11 mouse cellular contexts compared by ENCODE assay signal in the genomic region with DNA sequence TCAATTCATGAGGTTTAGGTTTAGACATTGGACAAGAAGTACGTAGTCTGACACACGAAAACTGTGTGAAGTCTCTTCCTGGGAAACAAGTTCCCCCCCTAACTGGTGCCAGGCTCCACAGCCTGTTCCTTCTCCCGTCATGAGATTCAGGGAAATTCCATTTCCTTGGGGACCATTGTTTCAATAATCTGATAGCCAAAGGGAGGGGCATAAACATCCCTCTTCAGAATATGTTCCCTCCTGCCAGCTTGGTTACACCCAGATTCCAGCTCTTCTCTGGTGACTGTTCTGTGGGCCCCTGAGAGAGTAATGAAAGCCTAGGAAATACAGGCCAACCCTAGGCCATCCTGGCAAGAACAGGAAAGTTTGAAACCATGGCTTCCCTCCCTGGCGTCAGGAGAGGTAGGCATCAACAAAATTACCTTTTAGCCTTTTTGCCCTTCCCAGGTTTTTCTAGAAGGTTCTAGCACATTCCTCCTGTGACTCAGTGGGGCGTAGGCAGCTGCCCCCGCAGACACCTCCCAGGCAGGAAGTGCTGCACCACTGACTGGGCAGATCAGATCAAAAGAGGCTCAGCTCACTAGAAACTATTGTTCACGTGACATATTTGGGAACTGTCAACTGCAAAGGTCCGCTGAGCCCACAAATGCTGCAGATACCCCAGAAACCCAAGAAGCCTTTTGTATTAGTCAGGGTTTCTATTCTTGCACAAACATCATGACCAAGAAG.
A peak's percentile ranks its signal among the peaks of the same experiment; 100 is the strongest.
DNase-seq lines count a peak whose midpoint lies in the region; ATAC-seq and TF ChIP-seq lines count a peak whose summit lies in the region.
"Had no signal": no experiment of that assay in that cellular context is flagged by ENCODE, and none has a peak within 500 bp of the region (broad histone marks: within the 10 kb centered on the region; RNA-seq: fewer than 3 reads in every experiment).

No protein-coding gene starts in this region.

- H3K9ac ChIP-seq in midbrain, embryonic 11.5 days (ENCODE audit: low read length): no peak overlapping the region
- no peak overlapping the region for H3K9ac ChIP-seq in liver, embryonic 12.5 days
- H3K9ac ChIP-seq: embryonic facial prominence, embryonic 15.5 days had no signal

- CTCF ChIA-PET in Patski (lab: Charles Lee): no interaction called here

- POLR2A ChIA-PET in Patski (lab: Charles Lee): no interaction called here

- H3K36me3 ChIP-seq in midbrain, embryonic 10.5 days: no peaks in the 10 kb centered on the region
- H3K36me3 ChIP-seq in midbrain, embryonic 11.5 days (ENCODE audit: control insufficient read depth, insufficient read depth, low read length): no peaks in the 10 kb centered on the region
- no peaks in the 10 kb centered on the region for H3K36me3 ChIP-seq in liver, embryonic 12.5 days
- no peaks in the 10 kb centered on the region for H3K36me3 ChIP-seq in splenic B cell, adult 2 months (ENCODE audit: control insufficient read depth, insufficient read depth, low read length, poor library complexity, severe bottlenecking)
- H3K36me3 ChIP-seq: embryonic facial prominence, embryonic 15.5 days had no signal

- no peak overlapping the region for H3K4me2 ChIP-seq in midbrain, embryonic 11.5 days
- H3K4me2 ChIP-seq in liver, embryonic 12.5 days: no peak overlapping the region
- H3K4me2 ChIP-seq: embryonic facial prominence, embryonic 15.5 days had no signal

- in situ Hi-C loops in Patski (cut with MboI; ENCODE audit: low pct_unique_long_range_greater_than_20kb): no loop called here

- WGBS in midbrain, embryonic 10.5 days: 89% methylated on average over 8 of the region's 8 CpGs
- WGBS in midbrain, embryonic 11.5 days: 76% methylated on average over 8 of the region's 8 CpGs
- 44% methylated on average over 8 of the region's 8 CpGs for WGBS in liver, embryonic 12.5 days (ENCODE audit: insufficient replicate concordance)

- H3K4me3 ChIP-seq in midbrain, embryonic 10.5 days: no peak overlapping the region
- no peak overlapping the region for H3K4me3 ChIP-seq in midbrain, embryonic 11.5 days (ENCODE audit: low read depth, low read length)
- no peak overlapping the region for H3K4me3 ChIP-seq in liver, embryonic 12.5 days
- H3K4me3 ChIP-seq: embryonic facial prominence, embryonic 15.5 days had no signal

- no peak for TF ChIP-seq CTCF in Patski (IDR thresholded peaks at IDR 0.05)

- DNase-seq in midbrain, embryonic 10.5 days (ENCODE audit: low spot score): no peak
- DNase-seq in midbrain, embryonic 11.5 days (ENCODE audit: low spot score, missing footprints): no peak
- DNase-seq in Patski (ENCODE audit: low read depth, low spot score): no peak
- DNase-seq in splenic B cell, adult 2 months (ENCODE audit: low read depth, low spot score): peak; percentile 89
- DNase-seq in right cerebral cortex, postnatal 36 days (ENCODE audit: low spot score in 2 of 2): no peak
- no peak for DNase-seq in adrenal gland, postnatal 36 days
- no peak for DNase-seq in frontal cortex, postnatal 10 days (ENCODE audit: low spot score in 2 of 2)
- DNase-seq: heart, postnatal 10 days; layer of hippocampus, postnatal 36 days had no signal

- ATAC-seq in midbrain, embryonic 11.5 days (ENCODE audit: low FRiP score): no peak
- peak; percentile 31 for ATAC-seq in Patski
- ATAC-seq in liver, embryonic 12.5 days: peak; percentile 72

- no peaks in the 10 kb centered on the region for H3K27me3 ChIP-seq in midbrain, embryonic 10.5 days (ENCODE audit: low read depth, poor library complexity, severe bottlenecking)
- H3K27me3 ChIP-seq in midbrain, embryonic 11.5 days (ENCODE audit: control insufficient read depth, insufficient read depth, low read length): no peaks in the 10 kb centered on the region
- H3K27me3 ChIP-seq in Patski: no peaks in the 10 kb centered on the region
- H3K27me3 ChIP-seq in liver, embryonic 12.5 days (replicated peaks): no peaks in the 10 kb centered on the region
- H3K27me3 ChIP-seq in splenic B cell, adult 2 months (ENCODE audit: control insufficient read depth, insufficient read depth, low read length, poor library complexity, severe bottlenecking): no peaks in the 10 kb centered on the region
- H3K27me3 ChIP-seq: embryonic facial prominence, embryonic 15.5 days had no signal

- H3K9me3 ChIP-seq in midbrain, embryonic 10.5 days (replicated peaks): no peaks in the 10 kb centered on the region; the same call in 1 of the 2 replicates
- H3K9me3 ChIP-seq in midbrain, embryonic 11.5 days (ENCODE audit: control insufficient read depth, low read length): no peaks in the 10 kb centered on the region; the same call in 1 of the 2 replicates
- H3K9me3 ChIP-seq in liver, embryonic 12.5 days (replicated peaks): no peaks in the 10 kb centered on the region
- H3K9me3 ChIP-seq: embryonic facial prominence, embryonic 15.5 days had no signal

- H3K4me1 ChIP-seq in midbrain, embryonic 10.5 days: peaks cover 40% of the 10 kb centered on the region
- H3K4me1 ChIP-seq in midbrain, embryonic 11.5 days (ENCODE audit: control insufficient read depth, insufficient read depth, low read length): peaks cover 9% of the 10 kb centered on the region; the same call in 1 of the 2 replicates
- peaks cover 34% of the 10 kb centered on the region for H3K4me1 ChIP-seq in liver, embryonic 12.5 days

- 0 out of 2 replicates have a peak overlapping the region, but pooled peaks have one; percentile 17 for H3K27ac ChIP-seq in midbrain, embryonic 10.5 days (replicated peaks)
- no peak overlapping the region for H3K27ac ChIP-seq in midbrain, embryonic 11.5 days (ENCODE audit: low read depth, low read length)
- no peak overlapping the region for H3K27ac ChIP-seq in liver, embryonic 12.5 days
